Mouse (Mus musculus): ENCODE measurements around the gene Uqcrq.

Gene Uqcrq

GRCm38 (mm10) chr11:53413871-53414270 lies 16.8 kb downstream of the Uqcrq start:
- DNase-seq (ENCODE audit: extremely low read depth, low read depth): no peak

DNA sequence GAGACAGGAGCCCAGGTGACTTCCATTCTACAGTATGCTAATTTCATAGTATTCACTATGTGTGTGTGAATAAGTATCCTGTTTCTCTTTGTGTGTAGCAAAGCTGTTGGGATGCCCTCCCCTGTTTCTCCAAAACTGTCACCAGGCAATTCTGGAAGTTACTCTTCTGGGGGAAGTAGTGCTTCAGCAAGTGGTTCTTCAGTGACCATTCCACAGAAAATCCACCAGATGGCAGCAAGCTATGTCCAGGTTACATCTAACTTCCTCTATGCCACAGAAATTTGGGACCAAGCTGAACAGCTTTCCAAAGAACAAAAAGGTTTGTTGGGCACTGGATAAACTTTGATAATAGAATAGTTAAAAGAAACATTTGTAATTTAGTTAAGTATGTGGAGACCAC lies 18.9 kb downstream of the Uqcrq start:
- DNase-seq (ENCODE audit: extremely low read depth, low read depth): peak; percentile 36

DNA sequence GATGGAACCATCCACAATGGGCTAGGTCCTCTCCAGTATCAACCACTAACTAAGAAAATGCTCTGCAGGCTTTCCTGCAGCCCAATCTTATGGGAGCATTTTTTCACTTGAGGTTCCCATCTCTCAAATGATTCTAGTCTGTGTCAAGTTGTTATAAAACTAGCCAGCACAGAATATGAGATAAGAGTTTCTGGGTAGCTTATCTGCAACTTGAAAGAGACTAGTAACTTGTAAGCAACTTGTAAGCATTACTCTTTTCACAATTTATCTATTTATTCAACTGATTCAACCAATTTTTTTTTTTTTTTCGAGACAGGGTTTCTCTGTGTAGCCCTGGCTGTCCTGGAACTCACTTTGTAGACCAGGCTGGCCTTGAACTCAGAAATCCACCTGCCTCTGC lies 27.0 kb downstream of the Uqcrq start:
- DNase-seq (ENCODE audit: extremely low read depth, low read depth): no peak

DNA sequence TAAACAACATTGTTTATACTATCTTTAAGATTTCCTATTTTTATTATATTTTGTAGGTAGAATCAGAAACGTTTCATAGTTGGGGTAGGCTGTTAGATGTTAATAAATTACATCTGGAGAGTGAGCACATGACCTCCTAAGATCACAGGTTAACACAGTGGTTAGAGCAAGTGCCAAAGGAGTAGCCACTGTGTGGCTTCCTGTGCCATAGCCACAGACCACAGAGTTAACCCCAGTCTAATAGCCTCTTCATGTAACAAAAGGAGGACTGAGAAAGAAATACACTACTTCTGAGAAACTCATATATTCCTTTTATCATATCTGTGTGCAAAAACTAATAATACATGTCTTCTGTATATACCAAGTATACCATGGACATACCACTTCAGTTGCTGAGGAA lies 36.8 kb downstream of the Uqcrq start:
- no peak for DNase-seq (ENCODE audit: extremely low read depth, low read depth)

- no peak for DNase-seq (ENCODE audit: extremely low read depth, low read depth)
These were observed 46.7 kb downstream of the Uqcrq start for GRCm38 (mm10) chr11:53383758-53384428.

DNA sequence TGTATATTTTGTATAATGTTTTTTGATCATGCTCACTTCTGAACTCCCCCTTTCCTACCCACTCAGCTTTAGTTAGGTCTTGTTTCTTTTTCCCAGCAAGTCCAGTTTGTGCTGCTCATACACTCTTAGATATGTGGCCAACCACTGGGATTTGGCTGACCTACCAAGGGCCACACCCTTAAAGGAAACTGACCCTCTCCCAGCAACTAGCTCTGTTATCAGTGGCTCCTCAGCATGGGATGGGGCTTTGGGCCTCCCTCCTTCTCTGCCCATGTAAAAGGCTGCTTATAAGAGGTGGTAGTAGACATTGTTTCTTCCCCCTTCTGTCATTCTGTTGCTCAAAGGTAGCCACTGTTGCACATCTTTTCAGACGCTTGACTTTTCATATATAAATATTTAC lies 51.7 kb downstream of the Uqcrq start:
- no peak for DNase-seq (ENCODE audit: extremely low read depth, low read depth)

All from MEL-GATA-1-ER (cell line).